Mouse (Mus musculus) liver, adult 2 months (tissue): Measurements from ENCODE around the gene Ndp. TPM values are rescaled to one million over a fixed set of nuclear protein-coding genes. Genes with fewer than 3 reads are reported as not detected.

Experiments used
- DNase-seq: peaks from one replicate; pipeline ENCODE4 v3.0.0-alpha.2; 2011; ENCODE audit warnings: low read depth, low spot score; ENCODE audit errors: extremely low read depth
- H3K27ac ChIP-seq: fragments of 200-500 bp; replicated peaks from 2 replicates; pipeline ENCODE4 v1.5.1; 2012; ENCODE audit warnings: low read depth, mild to moderate bottlenecking, control low read depth, inconsistent platforms, low read length; ENCODE audit not compliant: insufficient read depth
- H3K27me3 ChIP-seq: fragments of 200-500 bp; 2 replicates; pipeline ENCODE4 v1.6.1; 2012; ENCODE audit warnings: mild to moderate bottlenecking, moderate library complexity, low read length, inconsistent platforms; ENCODE audit not compliant: control insufficient read depth, insufficient read depth
- H3K36me3 ChIP-seq: fragments of 200-500 bp; 2 replicates; pipeline ENCODE4 v1.6.1; 2012; ENCODE audit warnings: low read length, inconsistent platforms; ENCODE audit not compliant: control insufficient read depth, insufficient read depth
- H3K4me1 ChIP-seq: fragments of 200-500 bp; 2 replicates; pipeline ENCODE4 v1.6.1; 2011; ENCODE audit warnings: low read length; ENCODE audit not compliant: control insufficient read depth, insufficient read depth
- H3K4me3 ChIP-seq: fragments of 200-500 bp; 2 replicates; pipeline ENCODE4 v1.5.1; 2011; ENCODE audit warnings: low read depth, mild to moderate bottlenecking, control low read depth, low read length, moderate library complexity; ENCODE audit not compliant: insufficient read depth
- H3K79me2 ChIP-seq: fragments of 200-500 bp; 2 replicates; pipeline ENCODE4 v1.6.1; 2012; ENCODE audit warnings: inconsistent platforms, mild to moderate bottlenecking, low read length, moderate library complexity; ENCODE audit not compliant: control insufficient read depth, insufficient read depth
- H3K9ac ChIP-seq: fragments of 200-500 bp; 2 replicates; pipeline ENCODE4 v1.6.1; 2012; ENCODE audit warnings: low read depth, mild to moderate bottlenecking, control low read depth, inconsistent platforms, low read length
- CTCF ChIP-seq: fragments of 200-500 bp; IDR thresholded peaks from 2 replicates; pipeline ENCODE4 v1.5.1; 2011; ENCODE audit warnings: low read depth, low read length, control low read depth
- POLR2A ChIP-seq: fragments of 200-500 bp; IDR thresholded peaks from 2 replicates; pipeline ENCODE4 v1.6.1; 2011; ENCODE audit warnings: low read length, control low read depth; ENCODE audit not compliant: insufficient read depth; ENCODE audit errors: extremely low read depth
- WGBS: fragments of 180-500 bp; shearing (Covaris S2); methylation state at CpG from one replicate; pipeline ENCODE4 v1.1.7; 2018; 5-methylcytosine and 5-hydroxymethylcytosine counted together
- polyA plus RNA-seq: library from polyadenylated mRNA; depleted of rRNA; stranded (reverse); fragments of >200 nt; gene quantifications from 2 replicates; pipeline ENCODE4 v1.2.3, GENCODE M21; 2012; rRNA removed
- total RNA-seq: library from RNA; depleted of rRNA; stranded (reverse); fragments of >200 nt; gene quantifications from 2 replicates; pipeline ENCODE4 v1.2.3, GENCODE M21; 2014; rRNA removed

Gene Ndp
- not detected in 2 replicates for total RNA-seq
- not detected in 2 replicates for polyA plus RNA-seq

DNA sequence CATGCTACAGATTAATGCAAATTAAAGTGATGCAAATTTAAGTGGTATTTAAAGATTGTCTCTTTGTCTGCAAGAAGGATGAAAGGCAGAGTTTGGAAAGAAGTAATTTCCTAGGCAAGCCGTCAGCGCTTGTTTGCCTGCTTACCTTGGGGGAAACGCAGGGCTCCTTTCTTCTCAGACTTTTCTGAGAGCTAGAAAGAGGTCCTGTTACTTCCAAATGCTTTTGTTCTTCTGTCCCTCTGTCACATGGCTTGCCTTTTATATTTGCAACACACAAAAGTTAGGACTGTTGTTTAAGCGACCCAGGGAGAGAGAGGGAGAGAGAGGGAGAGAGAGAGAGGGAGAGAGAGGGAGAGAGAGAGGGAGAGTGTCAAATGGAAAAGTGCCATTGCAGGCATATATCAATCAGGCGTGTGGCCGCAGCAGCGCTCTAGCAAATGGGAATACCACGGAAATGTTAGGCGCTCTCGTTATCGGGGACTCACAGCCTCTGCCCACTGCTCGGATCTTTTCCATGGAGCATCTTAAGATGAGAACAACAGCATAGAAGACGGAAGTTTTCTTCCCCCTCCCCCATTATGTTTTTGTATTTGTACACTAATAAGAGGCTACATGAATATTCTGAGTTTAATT is at the start of gene Ndp:
Ndp (minus strand) TSS at position 534 of the 633 bp plus-strand sequence.
- H3K79me2 ChIP-seq: no peaks in the 10 kb centered on the region
- H3K27me3 ChIP-seq: no peaks in the 10 kb centered on the region
- H3K4me3 ChIP-seq: no peak within 1 kb of the TSS
- 7% methylated on average over 13 of the region's 13 CpGs for WGBS
- no peak within 1 kb of the TSS for H3K27ac ChIP-seq
- H3K9ac ChIP-seq: no peak within 1 kb of the TSS
- H3K4me1 ChIP-seq: no peaks in the 10 kb centered on the region
- no peaks in the 10 kb centered on the region for H3K36me3 ChIP-seq
- TF ChIP-seq POLR2A: no peak
- no peak for TF ChIP-seq CTCF
- DNase-seq: no peak

DNA sequence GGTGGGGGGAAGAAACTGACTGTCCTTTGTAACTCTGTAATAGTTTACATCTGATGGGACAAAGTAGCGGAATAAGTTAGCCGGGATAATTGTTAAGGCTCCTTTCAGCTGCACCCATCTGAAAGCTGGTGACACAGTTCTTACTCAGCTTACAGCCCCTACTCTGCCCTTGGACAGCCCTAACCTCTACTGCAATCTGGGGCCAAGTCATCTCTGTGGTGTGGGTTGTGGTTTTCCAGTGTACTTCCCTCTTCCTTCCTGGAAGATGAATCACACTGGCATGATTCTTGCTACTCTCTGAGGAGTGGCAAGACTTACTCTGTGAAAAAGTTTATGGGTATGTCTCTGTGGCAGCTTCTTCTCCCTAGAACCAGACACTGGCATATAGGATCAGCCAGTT is 43.2 kb upstream of the Ndp start:
- H3K27ac ChIP-seq: no peak overlapping the region
- TF ChIP-seq POLR2A (no peak), CTCF (no peak)
- DNase-seq: no peak
- no peaks in the 10 kb centered on the region for H3K4me1 ChIP-seq
- no peaks in the 10 kb centered on the region for H3K36me3 ChIP-seq
- no peak overlapping the region for H3K4me3 ChIP-seq
- H3K27me3 ChIP-seq: no peaks in the 10 kb centered on the region
- H3K79me2 ChIP-seq: no peaks in the 10 kb centered on the region
- H3K9ac ChIP-seq: no peak overlapping the region
- 89% methylated on average over 2 of the region's 2 CpGs for WGBS

DNA sequence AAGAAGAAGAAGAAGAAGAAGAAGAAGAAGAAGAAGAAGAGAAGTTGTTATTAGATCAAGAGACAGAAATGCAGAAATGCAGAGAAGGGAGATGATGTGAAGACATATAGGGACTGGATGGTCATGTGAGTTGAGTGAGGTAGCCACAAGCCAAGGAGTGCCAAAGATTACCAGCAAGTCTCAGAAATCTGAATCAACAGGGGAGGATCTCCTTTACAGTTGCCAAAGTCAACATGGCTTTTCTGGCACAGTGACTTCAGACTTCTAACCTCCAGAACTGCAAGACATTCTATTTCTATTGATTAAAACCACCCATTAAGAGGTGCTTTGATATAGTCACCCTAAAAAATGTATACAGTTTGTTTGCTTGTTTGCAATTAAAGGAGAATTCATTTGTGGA is 6.4 kb upstream of the Ndp start:
- Histone ChIP-seq H3K4me1 (no peaks in the 10 kb centered on the region), H3K79me2 (no peaks in the 10 kb centered on the region)
- TF ChIP-seq POLR2A (no peak), CTCF (no peak)

DNA sequence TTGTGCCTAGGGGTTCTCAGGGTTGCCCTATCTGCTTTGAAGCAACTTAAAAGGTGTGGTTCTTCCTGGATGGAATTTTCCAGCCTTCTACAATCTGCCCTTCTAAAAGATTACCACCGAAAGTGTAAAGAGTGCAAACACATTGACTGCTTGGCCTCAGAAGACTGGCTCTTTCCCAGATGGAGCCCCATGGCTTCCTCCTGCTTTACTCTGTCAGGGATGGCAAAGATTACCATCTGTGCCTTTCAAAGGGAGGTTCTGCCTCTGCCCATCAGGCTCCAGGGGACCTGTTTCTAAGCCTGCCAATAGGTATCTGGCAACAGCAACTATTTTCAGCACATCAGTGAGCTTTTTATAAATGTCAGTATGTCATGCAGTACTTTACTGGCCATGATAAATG is 1.5 kb upstream of the Ndp start:
- Histone ChIP-seq H3K4me1 (no peaks in the 10 kb centered on the region), H3K79me2 (no peaks in the 10 kb centered on the region), H3K36me3 (no peaks in the 10 kb centered on the region), H3K4me3 (no peak overlapping the region), H3K27me3 (no peaks in the 10 kb centered on the region), H3K9ac (no peak overlapping the region), H3K27ac (no peak overlapping the region)
- no peak for TF ChIP-seq CTCF
- TF ChIP-seq POLR2A: no peak
- no peak for DNase-seq
- 53% methylated on average over 1 of the region's 1 CpGs for WGBS

More for the DNA sequence above, 6.4 kb upstream of the Ndp start:
- Histone ChIP-seq H3K27me3 (no peaks in the 10 kb centered on the region), H3K9ac (no peak overlapping the region), H3K36me3 (no peaks in the 10 kb centered on the region), H3K4me3 (no peak overlapping the region), H3K27ac (no peak overlapping the region)
- DNase-seq: no peak

DNA sequence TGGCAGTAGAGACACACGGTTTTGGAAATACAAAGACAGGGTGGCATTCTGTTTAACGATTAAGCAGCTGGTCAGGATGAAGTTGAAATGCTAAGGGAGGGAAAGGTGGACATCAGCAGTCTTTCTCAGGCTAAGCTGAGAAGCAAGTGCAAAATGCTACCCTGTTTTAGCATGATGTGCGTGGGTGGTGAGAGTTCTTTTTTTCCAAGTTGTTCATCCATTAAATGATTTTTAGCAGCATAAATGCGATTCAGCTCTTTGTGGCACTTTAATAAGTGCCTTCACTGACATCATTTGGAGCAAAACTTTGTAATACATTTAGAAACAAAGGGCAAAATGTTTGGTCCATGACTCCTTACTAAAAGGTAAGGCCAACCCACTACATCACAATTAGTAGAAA is 337 bp upstream of the Ndp start:
- no peaks in the 10 kb centered on the region for H3K27me3 ChIP-seq
- 43% methylated on average over 4 of the region's 4 CpGs for WGBS
- H3K4me3 ChIP-seq: no peak overlapping the region
- DNase-seq: no peak
- no peaks in the 10 kb centered on the region for H3K36me3 ChIP-seq
- H3K79me2 ChIP-seq: no peaks in the 10 kb centered on the region
- TF ChIP-seq CTCF (no peak), POLR2A (no peak)
- no peaks in the 10 kb centered on the region for H3K4me1 ChIP-seq
- H3K9ac ChIP-seq: no peak overlapping the region
- no peak overlapping the region for H3K27ac ChIP-seq
